Mouse (Mus musculus) adrenal gland, postnatal 36 days (tissue): ENCODE results near the gene Hadhb. TPM values are rescaled to one million over a fixed set of nuclear protein-coding genes. Genes with fewer than 3 reads are reported as not detected.
A peak's percentile ranks its signal among the peaks of the same experiment; 100 is the strongest.

Experiments
- DNase-seq, 2 experiments: peaks; one replicate each; pipeline ENCODE4 v3.0.0; 2021; ENCODE audit warnings: mixed read lengths in 1 of 2
- microRNA-seq: library from miRNA; unstranded; fragments of <30 nt; microRNA quantifications from one replicate; pipeline ENCODE4 v1.2.0, GENCODE M21; 2021
- total RNA-seq, 2 experiments: library from RNA; stranded (reverse); gene quantifications; 2 replicates each; pipeline ENCODE4 v1.2.3; 2021

The Hadhb gene
- total RNA-seq, 2 experiments from 2014 or later, result 827 to 996 TPM

DNA sequence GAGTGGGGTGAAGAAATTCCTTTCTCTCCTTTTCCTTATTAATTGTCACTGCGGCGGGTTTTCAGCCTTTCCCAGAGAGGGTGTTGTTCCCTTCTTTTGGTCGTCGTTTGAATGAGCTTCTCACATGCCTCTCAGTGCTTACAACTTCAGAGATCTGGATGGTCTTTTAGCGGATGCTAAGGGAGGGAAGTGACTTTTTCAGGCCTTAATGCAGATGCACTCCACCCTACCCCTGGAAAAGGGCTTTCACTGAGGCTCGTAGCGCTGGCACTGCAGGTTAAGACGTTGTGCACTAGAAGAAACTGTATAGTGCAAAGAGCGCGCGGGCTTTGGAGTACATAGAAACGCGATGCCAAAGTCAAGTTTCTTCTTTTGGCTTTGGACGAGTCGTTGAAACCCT lies 78.0 kb downstream of the Hadhb start:
- peak; percentile 9 to 17 for DNase-seq

GRCm38 (mm10) chr5:30233979-30234378 lies 78.9 kb downstream of the Hadhb start:
- no peak for DNase-seq

Small RNA genes lying within 50 kb of the gene (microRNA-seq; reads per million reads assigned to microRNA genes)
- gene Mir1960, result 2.7 reads per million, percentile 5 among the genes with 10 or more reads in this experiment

Other genes with a start within 250 kb of the Hadhb start
- not detected for gene Il6, start 142.1 kb upstream of the Hadhb start, total RNA-seq
- 10 to 100 TPM; 21.3 to 22.2 TPM for gene Tyms, start 81.6 kb upstream of the Hadhb start, total RNA-seq
- gene Garem2, start 50.1 kb upstream of the Hadhb start, total RNA-seq, result not detected
- not detected for gene 3110082J24Rik, start 49.2 kb upstream of the Hadhb start, total RNA-seq
- gene Hadha, start 86 bp upstream of the Hadhb start, total RNA-seq, result 100 to 1,000 TPM; 505 to 525 TPM
- not detected for gene Adgrf3, start 50.5 kb downstream of the Hadhb start, total RNA-seq
- 10 to 100 TPM; 24.2 to 25.9 TPM for gene Selenoi, start 77.3 kb downstream of the Hadhb start, total RNA-seq
- gene Drc1, start 126.1 kb downstream of the Hadhb start, total RNA-seq, result under 1 TPM; 0.26 to 0.43 TPM